Mouse (Mus musculus) left cerebral cortex, adult 18-20 months (tissue): ENCODE data around the gene Morc4. TPM values are rescaled to one million over a fixed set of nuclear protein-coding genes. Genes with fewer than 3 reads are reported as not detected.

Experiments
- DNase-seq, 2 experiments: peaks; one replicate each; pipeline ENCODE4 v3.0.0; 2021 to 2022; ENCODE audit warnings: low spot score in 2 of 2, mixed read lengths in 1 of 2
- long read RNA-seq, 2 experiments: library from polyadenylated mRNA; stranded (forward); transcript quantifications; one replicate each; pipeline ENCODE4 v2.0.0; 2021
- total RNA-seq, 2 experiments: library from RNA; stranded (reverse); gene quantifications; 2 replicates each; pipeline ENCODE4 v1.2.3; 2021

Morc4 gene
- total RNA-seq, result 1 to 10 TPM; 3.8 to 6.5 TPM
- long read RNA-seq, experiment 1, partial matches to known transcripts, result 0 of 1 reads
- long read RNA-seq, experiment 1, other reads (novel, unspliced or antisense), result 1 of 1 reads
- long read RNA-seq, experiment 2, partial matches to known transcripts, result 0 of 1 reads
- long read RNA-seq, experiment 2, other reads (novel, unspliced or antisense), result 0 of 1 reads

DNA sequence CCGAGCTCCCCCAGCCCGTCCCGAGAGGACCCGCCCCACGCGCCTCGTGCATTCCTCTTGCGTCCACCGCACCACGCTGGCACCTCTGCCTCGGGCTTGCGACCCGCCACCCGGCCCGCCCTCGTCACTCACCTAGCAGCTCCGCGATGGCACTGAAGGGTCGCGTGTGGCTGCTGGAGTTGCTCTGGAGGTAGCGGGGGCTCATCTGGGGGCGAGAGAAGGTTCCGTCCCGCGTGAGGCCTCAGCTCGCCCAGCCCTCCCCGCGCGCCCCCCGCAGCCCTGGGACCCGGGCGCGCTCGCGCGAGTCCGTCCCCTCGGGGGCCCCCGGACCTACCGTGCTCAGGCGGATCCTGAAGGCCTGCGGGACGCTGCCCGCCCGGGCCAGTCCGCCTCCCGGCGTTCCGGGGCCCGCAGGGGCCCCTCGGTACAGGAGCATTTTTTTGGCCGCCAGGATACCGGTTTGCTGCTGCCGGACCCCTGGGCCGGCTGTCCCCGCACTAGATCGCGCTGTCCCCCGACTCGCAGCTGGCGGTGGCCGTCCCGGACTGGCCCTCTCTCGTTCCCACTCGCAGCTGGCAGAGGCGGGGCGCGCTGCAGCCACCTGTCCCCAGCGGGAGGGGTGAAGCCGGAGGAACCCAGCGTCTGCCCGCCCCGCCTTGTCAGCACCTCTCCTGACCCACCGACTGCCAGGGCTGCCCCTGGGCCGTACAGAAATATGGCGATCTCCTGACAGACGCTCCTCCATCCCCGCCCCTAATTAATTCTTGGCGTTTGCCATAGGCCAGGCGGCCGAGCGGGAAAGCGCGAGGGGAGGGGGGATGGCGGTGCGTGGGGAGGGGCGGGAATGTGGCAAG is at the start of gene Morc4:
TSS of gene Morc4 (minus strand) at position 740 of the 854 bp plus-strand sequence.
- DNase-seq, result peak; percentile 16 to 46

GRCm38 (mm10) chrX:139920572-139920971 is 49.1 kb upstream of the Morc4 start:
- DNase-seq, result no peak

DNA sequence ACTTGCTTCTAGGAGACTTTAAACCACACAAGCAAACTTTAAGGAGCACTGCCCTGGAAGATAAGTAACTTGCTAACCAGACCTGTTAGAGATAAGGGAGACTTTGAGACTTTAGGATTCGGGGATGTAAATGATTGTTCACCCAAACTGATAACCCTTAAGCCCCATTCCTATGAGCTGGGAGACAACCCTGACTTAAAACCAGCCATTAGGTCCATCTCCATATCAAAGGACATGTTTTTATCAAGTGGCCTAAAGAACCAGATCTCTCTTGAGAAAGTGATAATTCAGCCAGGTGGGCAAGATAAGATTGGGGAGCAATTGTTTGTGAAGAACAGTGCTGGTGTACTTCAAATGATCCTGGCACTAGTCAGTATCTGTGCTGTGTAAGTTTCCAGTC is 19.9 kb upstream of the Morc4 start:
- DNase-seq, result no peak

DNA sequence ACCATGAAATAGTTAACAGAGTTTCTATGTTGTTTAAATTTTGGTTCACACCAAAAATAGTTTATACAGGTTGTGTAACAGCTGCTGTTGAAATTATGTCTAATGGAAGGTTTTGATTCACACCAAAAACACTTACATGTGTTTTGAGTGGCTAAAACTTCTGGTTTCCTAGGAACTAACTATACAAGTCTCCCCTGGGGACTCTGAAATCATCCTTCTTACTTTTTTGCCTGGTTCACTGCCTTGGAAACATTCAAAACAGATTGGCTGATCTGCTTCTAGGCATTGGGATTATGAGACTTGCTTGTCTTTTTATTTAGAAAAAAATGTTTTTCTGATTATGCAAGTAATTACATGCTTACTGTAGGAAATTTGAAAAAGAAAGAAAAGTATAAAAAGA is 11.7 kb upstream of the Morc4 start:
- no peak for DNase-seq

- no peak for DNase-seq
These were observed 6.5 kb upstream of the Morc4 start for GRCm38 (mm10) chrX:139877936-139878335.

DNA sequence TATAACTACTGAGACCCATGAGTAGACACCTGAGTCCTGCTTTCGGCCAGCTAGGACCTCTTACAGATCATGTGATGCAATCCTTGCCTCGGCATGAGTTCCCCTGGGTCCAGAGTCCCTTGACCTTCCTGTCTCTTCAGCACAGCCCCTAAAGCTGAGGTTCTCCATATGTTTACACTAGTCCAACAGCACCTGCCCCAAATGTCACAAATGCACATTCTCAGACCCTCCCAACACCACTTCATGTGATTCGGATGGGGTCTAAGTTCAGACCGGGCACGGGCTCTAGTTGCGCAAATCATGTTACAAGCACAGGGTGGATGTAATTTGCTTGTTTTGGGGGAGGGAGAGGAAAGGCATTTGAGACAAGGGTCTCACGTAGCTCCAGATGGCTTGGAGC is 5.6 kb upstream of the Morc4 start:
- no peak for DNase-seq

GRCm38 (mm10) chrX:139870300-139870711 is 1.2 kb downstream of the Morc4 start:
- peak in 1 of 2 experiments; percentile 2 for DNase-seq

DNA sequence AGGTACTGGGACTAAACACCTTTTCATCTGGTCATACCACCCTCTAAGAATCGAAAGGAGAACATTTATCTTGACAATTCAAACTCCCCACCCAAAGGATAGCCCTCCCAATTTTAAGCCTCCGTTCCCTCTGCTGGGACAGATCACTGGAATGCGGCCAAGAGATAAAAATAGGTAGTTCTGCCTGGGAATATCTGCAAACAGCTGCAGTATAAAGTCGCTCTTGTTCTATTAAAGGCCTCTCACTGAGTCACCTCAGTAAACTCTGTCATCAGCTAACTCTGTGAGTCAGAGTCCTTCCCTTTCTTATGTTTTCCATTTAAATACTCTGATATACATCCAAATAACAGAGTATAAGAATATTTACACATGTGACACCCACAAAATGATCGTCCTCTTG is 12.1 kb downstream of the Morc4 start:
- DNase-seq, result peak in 1 of 2 experiments; percentile 2

- no peak for DNase-seq
These were observed 16.7 kb downstream of the Morc4 start for GRCm38 (mm10) chrX:139854795-139855194.

GRCm38 (mm10) chrX:139841091-139841490 is 30.4 kb downstream of the Morc4 start:
- DNase-seq, result no peak

DNA sequence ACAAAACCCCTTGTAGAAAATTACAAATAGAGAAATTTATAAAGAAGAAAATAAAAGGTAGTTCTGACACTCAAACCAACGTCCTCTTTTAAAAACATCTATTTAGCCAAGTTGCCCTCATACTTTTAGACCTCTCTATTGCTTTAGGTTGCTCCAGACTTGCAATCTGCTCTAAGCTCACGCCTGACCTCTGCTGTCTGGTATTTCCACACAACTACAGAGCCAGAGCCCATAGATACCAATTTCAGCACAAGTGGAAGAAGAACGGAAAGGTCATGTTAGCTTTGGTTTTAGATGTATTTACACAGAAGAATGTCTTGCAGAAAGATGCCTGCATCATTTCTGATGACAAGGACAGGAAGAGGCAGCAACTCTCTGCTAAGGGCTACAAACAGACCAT is 32.4 kb downstream of the Morc4 start:
- DNase-seq, result no peak

DNA sequence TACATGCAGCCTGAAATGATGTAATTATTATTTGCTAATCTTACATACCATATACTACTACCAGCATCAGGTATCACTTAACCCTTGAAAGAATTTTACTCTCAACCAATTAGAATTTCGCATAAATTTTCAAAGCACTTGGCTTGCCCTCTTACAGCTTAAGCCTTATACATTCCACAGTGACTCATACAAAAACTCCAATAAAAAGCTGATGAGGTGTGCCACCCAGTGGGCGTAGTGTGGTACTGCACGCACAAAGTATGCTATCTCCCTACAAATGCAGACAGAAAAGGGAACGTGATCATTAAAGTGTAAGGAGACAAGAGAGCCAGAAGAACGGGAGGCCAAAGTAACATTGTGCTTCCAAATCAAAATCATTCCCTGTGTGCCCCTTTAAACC is 39.0 kb downstream of the Morc4 start:
- peak; percentile 9 to 33 for DNase-seq

GRCm38 (mm10) chrX:139828363-139829092 is 42.9 kb downstream of the Morc4 start:
- no peak for DNase-seq

GRCm38 (mm10) chrX:139826926-139827325 is 44.6 kb downstream of the Morc4 start:
- DNase-seq, result no peak

GRCm38 (mm10) chrX:139825402-139825801 is 46.1 kb downstream of the Morc4 start:
- no peak for DNase-seq

DNA sequence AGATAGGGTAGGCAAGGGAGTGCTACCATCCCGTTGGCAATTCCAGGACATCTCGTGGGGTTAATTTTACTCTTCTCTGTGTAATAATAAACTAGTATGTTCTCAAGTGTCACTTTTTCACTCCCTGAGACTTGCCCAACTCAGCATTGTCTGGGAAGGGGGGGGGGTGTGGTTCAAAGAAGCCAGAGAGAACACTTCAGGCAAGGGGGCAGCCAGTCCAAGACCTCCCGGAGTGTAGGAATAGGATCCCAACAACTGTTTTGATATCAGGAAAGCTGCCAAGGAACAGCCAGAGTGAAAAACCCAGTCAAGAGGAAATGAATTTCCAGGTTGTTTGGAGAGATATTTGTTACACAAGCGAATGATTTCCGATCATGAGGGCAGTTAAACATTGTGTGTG is 56.3 kb downstream of the Morc4 start:
- no peak for DNase-seq

DNA sequence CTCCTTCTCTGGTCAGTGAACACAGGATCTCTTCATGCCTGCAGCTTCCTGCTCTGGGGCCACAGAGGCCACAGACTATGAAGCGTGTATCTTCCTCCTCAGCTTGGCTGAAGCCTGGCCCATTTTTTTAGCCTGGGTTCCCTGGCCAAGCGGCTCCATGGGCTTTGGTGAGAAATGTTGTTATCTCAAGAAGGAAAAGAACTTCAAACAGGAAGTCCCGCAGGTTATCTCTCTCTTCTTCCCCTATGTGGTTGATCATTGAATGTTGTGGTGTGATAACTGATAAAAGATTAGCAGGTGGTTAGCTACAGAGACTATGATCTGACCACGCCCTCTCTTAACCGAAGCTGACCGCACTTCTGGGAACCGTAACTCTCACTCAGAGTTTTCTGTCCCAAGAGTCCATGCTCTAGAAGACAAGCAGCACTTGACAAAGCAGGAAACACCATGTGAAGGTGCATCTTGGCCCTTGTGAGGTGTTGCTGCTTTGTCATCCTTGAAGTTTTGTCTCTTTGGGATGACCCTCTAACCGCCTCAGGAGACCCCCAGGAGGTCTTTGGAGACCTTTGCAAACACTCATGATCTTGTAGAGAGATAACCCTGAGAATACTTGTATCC is 57.4 kb downstream of the Morc4 start:
- DNase-seq, result no peak

- no peak for DNase-seq
These were observed 58.0 kb downstream of the Morc4 start for GRCm38 (mm10) chrX:139813299-139814002.

DNA sequence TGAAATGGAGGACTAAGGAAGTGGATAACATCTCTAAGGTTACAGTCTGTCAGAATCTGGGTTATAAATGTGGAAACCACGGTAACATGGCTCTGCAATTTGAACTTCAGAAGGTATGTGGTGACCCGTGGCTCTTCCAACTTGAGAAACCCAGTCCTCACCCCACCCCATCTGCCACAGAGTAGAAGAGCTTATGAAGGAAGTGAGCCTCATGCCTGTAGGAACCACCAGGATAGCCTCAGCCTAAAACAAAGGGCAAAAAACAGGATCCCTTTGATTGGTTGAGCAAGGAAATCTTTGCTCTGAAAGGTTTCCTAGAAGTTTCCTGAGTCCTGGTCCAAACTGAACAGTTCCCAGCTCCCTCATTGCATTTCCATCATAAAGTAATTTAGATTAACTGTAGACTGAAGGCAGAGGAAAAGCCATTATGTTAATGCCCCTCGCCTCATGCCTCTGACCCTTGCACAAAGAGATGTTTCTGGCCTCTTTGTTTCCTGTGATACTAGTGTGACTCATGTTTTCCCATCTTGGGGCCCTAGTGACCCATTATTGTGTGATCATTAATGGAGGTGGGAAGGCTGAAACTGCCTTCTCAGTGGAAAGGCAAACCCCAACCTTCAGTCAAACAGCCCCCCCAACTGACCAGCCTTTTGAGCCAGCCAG is 58.7 kb downstream of the Morc4 start:
- no peak for DNase-seq

DNA sequence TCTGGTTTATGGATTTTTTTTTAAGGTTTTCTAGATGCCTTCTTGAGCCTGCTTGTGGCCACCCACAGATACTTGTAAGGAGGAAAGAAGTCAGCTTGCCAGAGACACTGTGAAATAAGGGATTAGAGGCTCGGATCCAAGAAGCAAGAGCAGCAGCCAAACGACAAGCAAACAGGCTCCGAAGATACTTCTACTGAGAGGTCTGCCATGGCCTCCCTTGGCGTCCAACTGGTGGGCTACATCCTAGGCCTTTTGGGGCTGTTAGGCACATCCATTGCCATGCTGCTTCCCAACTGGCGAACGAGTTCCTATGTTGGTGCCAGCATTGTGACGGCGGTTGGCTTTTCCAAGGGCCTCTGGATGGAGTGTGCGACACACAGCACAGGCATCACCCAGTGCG is 63.0 kb downstream of the Morc4 start:
- DNase-seq, result no peak
